Mouse (Mus musculus) embryonic facial prominence, embryonic 15.5 days (tissue): ENCODE data around the gene Lrrc73. TPM values are rescaled to one million over a fixed set of nuclear protein-coding genes. Genes with fewer than 3 reads are reported as not detected.

Experiments used
- ATAC-seq: fragments of 200-750 bp; cut with Nextera tagmentation; 2 replicates; pipeline ENCODE4 v1.8.0; 2017; ENCODE audit warnings: low read depth, moderate TSS enrichment; ENCODE audit not compliant: insufficient number of reproducible peaks, low FRiP score, low TSS enrichment
- H3K27ac ChIP-seq: fragments of 300-500 bp; sonication (generic); replicated peaks from 2 replicates; pipeline ENCODE4 v1.5.1; 2015; ENCODE audit warnings: mild to moderate bottlenecking, inconsistent platforms
- H3K27me3 ChIP-seq: fragments of 300-500 bp; sonication (generic); 2 replicates; pipeline ENCODE4 v1.6.1; 2015; ENCODE audit warnings: inconsistent platforms
- H3K36me3 ChIP-seq: fragments of 300-500 bp; sonication (generic); 2 replicates; pipeline ENCODE4 v1.6.1; 2015; ENCODE audit warnings: mild to moderate bottlenecking, inconsistent platforms
- H3K4me1 ChIP-seq: fragments of 300-500 bp; sonication (generic); 2 replicates; pipeline ENCODE4 v1.6.1; 2015; ENCODE audit warnings: inconsistent platforms
- H3K4me2 ChIP-seq: fragments of 300-500 bp; sonication (generic); replicated peaks from 2 replicates; pipeline ENCODE4 v1.6.1; 2015; ENCODE audit warnings: mild to moderate bottlenecking, inconsistent platforms
- H3K4me3 ChIP-seq: fragments of 300-500 bp; sonication (generic); replicated peaks from 2 replicates; pipeline ENCODE4 v1.5.1; 2015; ENCODE audit warnings: mild to moderate bottlenecking, inconsistent platforms
- H3K9ac ChIP-seq: fragments of 300-500 bp; sonication (generic); 2 replicates; pipeline ENCODE4 v1.6.1; 2015; ENCODE audit warnings: inconsistent platforms
- H3K9me3 ChIP-seq: fragments of 300-500 bp; sonication (generic); replicated peaks from 2 replicates; pipeline ENCODE4 v1.6.1; 2016; ENCODE audit warnings: inconsistent platforms
- WGBS: fragments of 180-500 bp; shearing (Covaris S2); methylation state at CpG from one replicate; pipeline ENCODE4 v1.1.7; 2015; 5-methylcytosine and 5-hydroxymethylcytosine counted together
- microRNA counts: library from miRNA; unstranded; fragments of <30 nt; microRNA quantifications from one replicate; lab custom pipeline; 2016
- microRNA-seq: library from miRNA; unstranded; fragments of <30 nt; microRNA quantifications from one replicate; pipeline ENCODE4, GENCODE M21; 2016; ENCODE audit warnings: borderline number of aligned reads
- polyA plus RNA-seq: library from polyadenylated mRNA; unstranded; fragments of >200 nt; fragmentation: Nextera tagmentation; extraction: Ambion mirVana; gene quantifications from 2 replicates; pipeline ENCODE4 v1.2.1, GENCODE M21; 2015

Lrrc73 gene
- polyA plus RNA-seq, 1 experiment from 2014 or later = 3.7 TPM

DNA sequence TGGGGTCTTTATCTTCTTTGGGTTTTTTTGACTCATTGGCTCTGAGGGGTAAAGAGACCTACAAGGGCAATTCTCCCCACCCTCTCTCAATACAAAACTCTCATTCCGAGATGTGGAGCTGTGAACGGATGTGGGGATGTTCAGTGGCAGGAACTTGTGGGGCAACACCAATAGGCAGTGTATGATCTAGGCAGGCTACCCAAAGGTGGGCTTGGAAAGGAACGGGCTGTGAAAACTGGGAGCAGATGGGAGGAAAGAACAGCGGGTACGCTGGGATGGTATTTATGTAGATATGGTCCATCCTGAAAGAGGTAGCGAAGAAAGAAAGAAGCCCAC is 43.7 kb downstream of the Lrrc73 start:
- Histone ChIP-seq H3K4me3 (peak overlapping the region; percentile 55), H3K36me3 (no peaks in the 10 kb centered on the region), H3K27me3 (peaks cover 47% of the 10 kb centered on the region), H3K9ac (peak overlapping the region; percentile 15; the same call in 1 of the 2 replicates), H3K27ac (no peak overlapping the region), H3K4me1 (peaks cover 21% of the 10 kb centered on the region), H3K9me3 (no peaks in the 10 kb centered on the region), H3K4me2 (peak overlapping the region; percentile 92)
- WGBS = 7% methylated on average over 6 of the region's 6 CpGs
- ATAC-seq = no peak

DNA sequence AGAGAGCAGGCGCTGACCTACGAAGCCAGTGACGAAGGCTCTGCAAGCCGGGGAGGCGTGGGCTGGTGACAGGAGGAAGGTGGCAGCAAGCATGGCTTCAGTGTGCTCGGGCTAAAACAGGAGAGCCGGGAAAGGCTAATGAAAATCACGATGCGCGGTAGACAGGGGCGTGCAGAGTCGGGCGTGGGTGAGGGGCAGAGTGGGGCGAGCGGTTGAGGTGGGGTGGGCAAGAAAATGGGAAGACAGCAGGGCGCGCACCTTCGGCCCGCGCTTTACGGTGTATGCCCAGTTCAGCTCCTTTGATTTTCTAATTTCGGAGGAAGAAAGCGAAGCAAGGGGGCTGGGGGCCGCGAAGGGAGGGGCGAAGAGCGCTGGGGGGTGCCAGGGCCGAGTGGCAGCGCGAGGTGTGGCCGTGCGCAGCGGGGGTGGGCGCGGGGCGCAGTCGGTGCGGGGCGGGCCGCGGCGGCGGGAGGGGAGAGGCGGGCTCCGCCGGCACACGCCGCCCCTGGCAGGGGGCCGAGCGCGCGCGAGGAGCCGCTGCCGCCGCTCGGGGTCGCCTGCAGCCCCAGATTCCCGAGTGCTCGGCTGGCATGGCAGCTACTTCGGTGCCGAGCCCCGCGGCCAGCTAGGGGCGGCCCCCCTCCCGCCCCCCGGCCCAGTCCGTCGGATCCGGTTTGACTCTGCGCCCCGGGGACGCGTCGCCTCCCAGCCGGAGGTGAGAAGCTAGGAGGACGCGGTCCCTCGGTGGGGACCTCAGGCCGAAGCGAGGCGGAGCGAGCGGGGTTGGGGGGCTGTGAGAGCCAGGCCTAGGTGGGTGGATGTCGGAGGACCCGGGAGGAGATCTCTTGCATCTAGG is 44.3 kb downstream of the Lrrc73 start, which contains the start of gene Dlk2:
Gene Dlk2, plus strand, starts transcription at position 58 of the 856 bp plus-strand sequence.
- WGBS = under 1% methylated on average over 60 of the region's 86 CpGs
- Histone ChIP-seq H3K27me3 (peaks cover 47% of the 10 kb centered on the region), H3K36me3 (no peaks in the 10 kb centered on the region), H3K4me2 (peak within 1 kb of the TSS; percentile 92), H3K4me1 (peaks cover 21% of the 10 kb centered on the region), H3K9me3 (no peaks in the 10 kb centered on the region), H3K9ac (peak within 1 kb of the TSS; percentile 15), H3K27ac (0 out of 2 replicates have a peak within 1 kb of the TSS, but pooled peaks have one; percentile 5), H3K4me3 (peak within 1 kb of the TSS; percentile 55)
- ATAC-seq = peak; percentile 49; the same call in 1 of the 2 replicates

DNA sequence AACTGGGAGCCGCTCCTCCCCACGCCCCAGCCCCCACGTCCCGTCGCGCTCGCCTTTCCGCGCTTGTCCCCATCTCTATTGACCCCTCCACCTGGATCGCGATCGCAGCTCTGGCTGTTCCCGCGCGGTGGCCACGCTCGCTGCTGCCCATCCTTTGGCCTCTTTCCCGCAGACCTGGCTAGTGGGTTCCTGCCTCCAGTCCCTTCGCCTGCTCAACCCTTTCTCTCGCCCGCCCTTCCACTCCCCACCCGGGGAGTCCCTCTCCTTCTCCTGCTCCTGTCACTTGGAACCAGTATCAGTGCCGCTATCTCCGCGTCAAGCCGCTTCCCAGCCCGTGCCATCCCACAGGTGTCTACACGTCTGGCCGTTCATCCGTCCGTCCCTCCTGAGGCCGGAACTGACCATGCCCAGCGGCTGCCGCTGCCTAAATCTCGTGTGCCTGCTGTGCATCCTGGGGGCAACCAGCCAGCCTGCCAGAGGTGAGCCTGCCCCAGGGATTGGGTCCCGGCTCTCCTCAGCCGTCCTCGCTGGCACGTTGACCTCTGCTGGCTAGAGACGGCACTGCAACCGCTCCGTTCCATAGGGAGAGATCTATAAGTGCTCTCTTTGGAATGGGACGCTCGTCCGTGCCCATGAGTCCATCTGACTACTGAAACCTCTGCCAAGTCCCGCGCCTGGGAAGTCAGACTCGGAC is 45.0 kb downstream of the Lrrc73 start:
- peak; percentile 80; the same call in 1 of the 2 replicates for ATAC-seq
- Histone ChIP-seq H3K9me3 (no peaks in the 10 kb centered on the region), H3K27me3 (peaks cover 42% of the 10 kb centered on the region), H3K4me3 (peak overlapping the region; percentile 55), H3K36me3 (no peaks in the 10 kb centered on the region; the same call in 1 of the 2 replicates), H3K4me1 (peaks cover 21% of the 10 kb centered on the region), H3K27ac (no peak overlapping the region), H3K4me2 (peak overlapping the region; percentile 92), H3K9ac (peak overlapping the region; percentile 15)
- 0% methylated on average over 48 of the region's 48 CpGs for WGBS

DNA sequence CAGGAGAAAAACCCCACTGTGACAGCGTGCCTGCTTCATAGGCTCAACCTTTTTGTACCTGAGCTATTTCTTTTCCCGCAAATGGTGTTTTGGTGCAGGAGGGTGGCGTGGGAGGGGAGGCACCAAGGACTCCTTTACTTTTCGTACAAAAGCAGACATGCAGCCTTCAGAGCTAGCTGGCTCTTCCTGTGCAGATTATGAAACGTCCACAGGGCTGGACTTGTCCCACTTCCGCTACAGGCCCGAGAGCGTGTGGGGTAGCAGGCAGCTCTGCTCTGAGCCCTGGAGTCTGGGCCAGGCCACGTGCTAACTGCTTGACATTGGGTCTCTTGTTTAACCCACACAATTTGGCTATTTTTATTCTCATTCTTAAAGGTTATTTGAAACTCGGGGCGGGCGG is 48.6 kb downstream of the Lrrc73 start:
- no peak for ATAC-seq
- H3K9me3 ChIP-seq = no peaks in the 10 kb centered on the region
- WGBS = 62% methylated on average over 12 of the region's 12 CpGs

DNA sequence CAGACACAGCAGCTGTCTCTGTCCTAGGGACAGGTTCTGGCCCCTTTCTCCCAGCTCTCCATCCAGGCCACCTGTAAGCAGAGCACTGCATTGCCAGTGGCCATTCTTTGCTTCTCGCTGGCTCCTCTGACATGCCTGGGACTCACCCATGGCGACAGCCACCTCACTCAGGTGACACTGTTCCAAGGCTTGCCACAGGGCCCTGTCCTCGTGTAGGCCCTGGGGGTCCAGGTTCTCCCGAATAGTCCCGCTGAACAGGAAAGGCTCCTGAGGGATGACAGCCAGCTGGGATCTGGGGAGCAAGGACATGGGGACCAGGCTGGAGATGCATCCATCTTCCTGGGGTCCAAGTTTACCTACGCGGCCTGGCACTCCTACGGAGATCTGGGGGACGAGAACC is 50.9 kb downstream of the Lrrc73 start:
- H3K27ac ChIP-seq = no peak overlapping the region
- 87% methylated on average over 9 of the region's 9 CpGs for WGBS
- 0 out of 2 replicates have a peak, but pooled peaks cover 4% of the 10 kb centered on the region for H3K27me3 ChIP-seq
- peaks cover 18% of the 10 kb centered on the region for H3K36me3 ChIP-seq
- no peak overlapping the region for H3K4me2 ChIP-seq
- no peak for ATAC-seq
- H3K4me3 ChIP-seq = no peak overlapping the region
- no peaks in the 10 kb centered on the region for H3K4me1 ChIP-seq
- H3K9ac ChIP-seq = no peak overlapping the region
- H3K9me3 ChIP-seq = no peaks in the 10 kb centered on the region

More for the DNA sequence above, 48.6 kb downstream of the Lrrc73 start:
- no peak overlapping the region for H3K4me3 ChIP-seq
- peaks cover 18% of the 10 kb centered on the region for H3K27me3 ChIP-seq
- peaks cover 21% of the 10 kb centered on the region for H3K4me1 ChIP-seq
- H3K9ac ChIP-seq = no peak overlapping the region
- no peak overlapping the region for H3K27ac ChIP-seq
- no peak overlapping the region for H3K4me2 ChIP-seq
- H3K36me3 ChIP-seq = peaks cover 18% of the 10 kb centered on the region

MicroRNAs encoded within 50 kb of the gene (microRNA counts, 519-probe panel; counts per million panel counts)
- microRNA mmu-miR-693-3p (lab: Ali Mortazavi, UCI) = not detected
- not detected for microRNA mmu-miR-693-5p (lab: Ali Mortazavi, UCI)

Small RNA genes lying within 50 kb of the gene (microRNA-seq; reads per million reads assigned to microRNA genes)
- gene Mir693 = 0.52 reads per million

Other genes with a start within 250 kb of the Lrrc73 start
- 4.6 and 6.9 TPM in 2 replicates for gene Vegfa, start 221.2 kb upstream of the Lrrc73 start, polyA plus RNA-seq
- 124 and 134 TPM in 2 replicates for gene Mrps18a, start 142.5 kb upstream of the Lrrc73 start, polyA plus RNA-seq
- gene Rsph9, start 109.3 kb upstream of the Lrrc73 start, polyA plus RNA-seq = 22.7 and 37.1 TPM in 2 replicates
- 31.8 and 35.1 TPM in 2 replicates for gene Mad2l1bp, start 100.0 kb upstream of the Lrrc73 start, polyA plus RNA-seq
- 43.3 and 45.4 TPM in 2 replicates for gene Gtpbp2, start 92.5 kb upstream of the Lrrc73 start, polyA plus RNA-seq
- gene Polh, start 50.9 kb upstream of the Lrrc73 start, polyA plus RNA-seq = 18.4 and 20.2 TPM in 2 replicates
- 33.0 and 35.0 TPM in 2 replicates for gene Xpo5, start 50.7 kb upstream of the Lrrc73 start, polyA plus RNA-seq
- 81.3 and 83.1 TPM in 2 replicates for gene Polr1c, start 5.5 kb upstream of the Lrrc73 start, polyA plus RNA-seq
- 141 and 147 TPM in 2 replicates for gene Yipf3, start 5.5 kb upstream of the Lrrc73 start, polyA plus RNA-seq
- 56.0 and 64.0 TPM in 2 replicates for gene Tjap1, start 29.5 kb downstream of the Lrrc73 start, polyA plus RNA-seq
- gene Dlk2, start 43.9 kb downstream of the Lrrc73 start, polyA plus RNA-seq = 16.6 and 16.8 TPM in 2 replicates
- 5.8 and 6.7 TPM in 2 replicates for gene Abcc10, start 74.8 kb downstream of the Lrrc73 start, polyA plus RNA-seq
- 10.7 and 11.9 TPM in 2 replicates for gene Zfp318, start 130.2 kb downstream of the Lrrc73 start, polyA plus RNA-seq
- gene Crip3, start 175.4 kb downstream of the Lrrc73 start, polyA plus RNA-seq = 3.5 and 3.6 TPM in 2 replicates
- gene Slc22a7, start 184.9 kb downstream of the Lrrc73 start, polyA plus RNA-seq = 0.15 TPM in 1 of 2 replicates, not detected in the other
- 0.15 and 0.18 TPM in 2 replicates for gene Ttbk1, start 234.1 kb downstream of the Lrrc73 start, polyA plus RNA-seq
- gene Dnph1, start 243.2 kb downstream of the Lrrc73 start, polyA plus RNA-seq = 40.4 and 41.0 TPM in 2 replicates